Mouse (Mus musculus) brain, embryonic 14.5 days (tissue): Measurements from ENCODE around the gene Ctrc.

Experiments used
- CTCF ChIP-seq: fragments of 200-500 bp; IDR thresholded peaks from 2 replicates; pipeline ENCODE4 v1.5.1; 2012; ENCODE audit warnings: inconsistent platforms, mild to moderate bottlenecking, moderate library complexity, borderline replicate concordance; ENCODE audit not compliant: insufficient read depth, insufficient read length; ENCODE audit errors: extremely low read depth
- POLR2A ChIP-seq: fragments of 200-500 bp; IDR thresholded peaks from 2 replicates; pipeline ENCODE4 v1.6.1; 2012; ENCODE audit warnings: mild to moderate bottlenecking, inconsistent platforms, borderline replicate concordance; ENCODE audit not compliant: poor library complexity, insufficient read depth, insufficient read length, severe bottlenecking; ENCODE audit errors: extremely low read depth

- TF ChIP-seq POLR2A = no peak
- TF ChIP-seq CTCF = no peak
These were observed 12.3 kb upstream of the Ctrc start for GRCm38 (mm10) chr4:141858501-141858900.
